Mouse (Mus musculus): ENCODE results near the gene Alkbh3. TPM values are rescaled to one million over a fixed set of nuclear protein-coding genes. Genes with fewer than 3 reads are reported as not detected.

Alkbh3 gene
- 10 to 100 TPM; 54.1 to 56.6 TPM for total RNA-seq (2021)

DNA sequence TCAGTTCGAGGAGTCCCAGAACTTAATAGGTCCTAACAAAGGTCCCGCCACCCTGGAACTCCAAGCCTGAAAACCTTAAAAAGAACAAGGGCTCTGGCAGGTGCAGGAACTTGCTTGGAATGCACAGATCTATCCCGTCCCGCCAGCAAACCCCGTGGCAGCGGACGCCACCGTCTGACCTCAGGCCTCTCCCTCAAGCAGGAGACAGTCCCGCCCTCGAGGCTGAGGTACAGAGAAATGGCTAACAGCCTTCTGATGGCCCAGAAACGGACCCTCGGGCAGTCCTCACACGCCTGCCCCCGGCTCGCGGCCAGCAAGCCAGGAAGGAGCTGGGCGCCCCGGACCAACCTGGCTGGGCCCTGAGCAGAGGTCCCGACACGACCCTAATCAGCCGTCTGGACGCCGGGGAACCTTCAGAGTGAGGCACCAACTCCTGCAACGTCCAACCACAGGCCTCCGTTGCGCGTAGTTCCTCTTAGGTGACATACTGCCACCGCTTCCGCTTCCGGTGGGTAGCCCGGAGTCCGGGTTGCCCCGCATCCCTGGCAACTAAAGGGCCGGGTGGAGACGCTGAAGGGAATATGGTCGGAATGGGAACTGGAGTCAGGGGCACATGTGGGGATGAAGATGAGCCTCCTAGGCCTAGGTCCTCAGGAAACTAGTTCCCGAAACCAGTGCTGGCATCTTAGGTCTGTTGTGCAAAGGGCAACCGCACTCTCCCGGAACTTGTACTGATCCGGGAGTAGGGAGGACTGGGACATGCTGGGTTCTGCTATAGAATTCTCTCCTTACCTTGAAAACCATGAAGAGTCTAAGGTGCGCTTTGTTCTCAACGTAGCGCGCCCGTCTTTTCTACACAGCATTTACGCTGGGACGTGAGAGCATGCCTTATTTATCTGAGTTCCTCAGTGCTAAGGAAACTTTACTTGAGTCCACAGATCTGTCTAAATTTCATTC is at the start of gene Alkbh3:
Gene Alkbh3, minus strand, starts transcription at position 473 of the 957 bp plus-strand sequence.
- intact Hi-C loops (cut with DNase I), result no loop called here

GRCm38 (mm10) chr2:94059459-94059858 is 48.9 kb upstream of the Alkbh3 start:
- intact Hi-C loops (cut with DNase I), result no loop called here
- peak in 1 of 2 experiments; percentile 16 for DNase-seq

More for the DNA sequence above, at the start of gene Alkbh3:
- DNase-seq, result peak; percentile 93 to 94

GRCm38 (mm10) chr2:94054813-94055212 is 44.2 kb upstream of the Alkbh3 start:
- DNase-seq, result peak in 1 of 2 experiments; percentile 17
- intact Hi-C loops (cut with DNase I), result loop anchor here (1.0 to 2.0 kb wide), 2 partner anchors 190 to 235 kb away; no protein-coding TSS in a partner anchor

DNA sequence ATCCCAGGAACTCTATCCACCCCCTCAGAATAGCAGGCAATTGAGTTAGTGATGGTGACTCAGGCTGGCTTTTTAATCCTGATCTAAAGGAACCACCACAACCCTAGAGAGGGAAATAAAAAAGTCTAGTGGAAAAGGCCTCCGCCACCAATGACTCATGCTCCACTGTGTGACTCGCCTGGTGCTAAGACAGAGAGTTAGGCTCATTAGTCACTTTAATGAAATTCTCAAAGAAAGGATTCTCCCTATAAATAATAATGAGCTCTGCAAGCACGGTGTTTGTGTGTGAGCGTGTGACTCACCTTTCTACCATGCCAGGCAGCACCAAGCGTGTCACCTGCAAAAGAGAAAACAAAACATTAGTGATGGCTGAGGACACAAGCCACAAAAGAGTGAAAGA is 41.3 kb upstream of the Alkbh3 start:
- intact Hi-C loops (cut with DNase I), result no loop called here
- DNase-seq, result no peak

- intact Hi-C loops (cut with DNase I), result no loop called here
- no peak for DNase-seq
These were observed 40.3 kb upstream of the Alkbh3 start for GRCm38 (mm10) chr2:94050901-94051300.

- intact Hi-C loops (cut with DNase I), result no loop called here
- no peak for DNase-seq
These were observed 39.0 kb upstream of the Alkbh3 start for GRCm38 (mm10) chr2:94049471-94050176.

GRCm38 (mm10) chr2:94048733-94049470 is 38.3 kb upstream of the Alkbh3 start:
- no peak for DNase-seq
- intact Hi-C loops (cut with DNase I), result no loop called here

DNA sequence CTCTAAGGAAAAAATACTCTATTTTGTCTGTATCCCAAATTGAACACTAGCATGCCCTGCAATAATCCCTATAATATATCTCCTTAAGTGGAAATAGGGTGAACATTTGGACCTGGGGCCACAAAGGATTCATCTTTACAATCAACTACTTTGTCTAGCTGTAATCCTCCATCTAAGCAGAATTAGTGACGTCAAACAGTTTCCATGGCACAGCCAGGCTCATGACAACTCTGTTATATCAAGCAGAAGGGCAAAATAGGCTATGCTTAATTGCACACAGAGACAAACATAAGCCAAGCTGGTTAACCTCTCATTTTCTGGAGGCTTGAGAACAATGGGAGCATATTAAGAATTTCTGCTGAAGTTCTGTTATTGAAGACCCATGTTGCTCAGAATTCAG is 37.7 kb upstream of the Alkbh3 start:
- intact Hi-C loops (cut with DNase I), result no loop called here

GRCm38 (mm10) chr2:94045411-94046090 is 34.9 kb upstream of the Alkbh3 start:
- no peak for DNase-seq
- intact Hi-C loops (cut with DNase I), result no loop called here

More for the DNA sequence above, 37.7 kb upstream of the Alkbh3 start:
- DNase-seq, result no peak

GRCm38 (mm10) chr2:94044174-94044573 is 33.6 kb upstream of the Alkbh3 start:
- no peak for DNase-seq
- intact Hi-C loops (cut with DNase I), result no loop called here

DNA sequence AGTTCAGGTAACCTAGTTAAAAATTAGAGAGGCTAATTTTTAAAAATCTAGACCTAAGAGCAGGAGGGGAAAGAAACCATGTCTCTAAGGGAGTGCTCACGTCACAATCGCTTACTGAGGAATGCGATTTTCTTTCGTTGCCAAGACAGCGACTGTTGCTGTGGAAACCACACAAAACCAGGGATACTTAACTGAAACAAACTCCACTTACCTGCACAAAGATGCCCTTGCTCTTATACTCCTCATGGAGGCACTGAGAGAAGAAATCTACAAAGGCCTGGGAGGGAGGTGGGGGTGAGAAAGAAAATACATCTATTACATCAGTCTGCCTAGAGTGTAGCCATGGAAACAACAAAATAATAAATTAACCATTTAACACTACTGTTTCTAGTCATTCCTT is 33.1 kb upstream of the Alkbh3 start:
- intact Hi-C loops (cut with DNase I), result no loop called here
- DNase-seq, result no peak

DNA sequence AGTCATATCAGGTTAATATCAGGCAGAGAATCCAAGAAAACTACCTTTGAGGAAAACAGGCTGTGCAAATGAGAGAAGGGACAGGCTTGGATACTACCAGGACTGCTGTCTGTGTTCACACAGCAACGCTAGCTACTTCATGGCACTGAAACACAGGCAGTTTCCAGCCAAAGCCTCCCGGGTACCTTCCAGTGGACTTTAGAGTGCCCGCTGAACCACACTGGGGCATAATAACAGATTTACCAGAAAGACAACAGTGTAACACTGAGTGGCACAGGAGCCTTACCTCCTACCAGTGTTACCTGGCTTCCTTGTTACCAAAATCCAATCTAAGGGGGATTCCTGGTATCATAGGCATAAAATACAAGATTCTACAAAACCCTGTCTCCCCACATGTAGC is 31.9 kb upstream of the Alkbh3 start:
- intact Hi-C loops (cut with DNase I), result no loop called here
- no peak for DNase-seq

GRCm38 (mm10) chr2:94040391-94041125 is 30.0 kb upstream of the Alkbh3 start:
- no peak for DNase-seq
- intact Hi-C loops (cut with DNase I), result no loop called here

- DNase-seq, result peak; percentile 67 to 73
- intact Hi-C loops (cut with DNase I), result loop anchor here (1.0 kb wide), 2 partner anchors 210 to 255 kb away; no protein-coding TSS in a partner anchor
These were observed 25.1 kb upstream of the Alkbh3 start for GRCm38 (mm10) chr2:94035428-94036331.

GRCm38 (mm10) chr2:94030602-94031001 is 20.0 kb upstream of the Alkbh3 start:
- no peak for DNase-seq
- intact Hi-C loops (cut with DNase I), result no loop called here

DNA sequence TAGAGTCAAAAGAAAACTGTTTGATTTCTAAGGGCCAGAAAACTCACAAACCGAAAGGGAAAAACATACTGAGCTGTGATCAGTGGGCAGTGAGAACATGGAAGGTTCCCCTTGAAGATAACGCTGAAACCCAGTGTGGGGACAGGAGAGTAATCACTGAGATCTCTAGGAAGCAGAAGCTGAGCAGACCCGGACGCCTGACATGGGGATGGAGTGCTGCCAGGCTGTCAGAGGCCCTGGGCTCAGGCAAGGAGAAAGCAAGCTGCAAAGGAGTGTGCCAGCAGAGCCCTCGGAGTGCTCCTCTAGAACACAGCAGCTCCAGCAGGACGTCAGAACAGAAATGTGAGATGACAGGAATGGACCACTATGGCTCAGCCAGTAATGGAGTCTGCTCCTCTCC is 14.0 kb upstream of the Alkbh3 start:
- DNase-seq, result no peak
- intact Hi-C loops (cut with DNase I), result no loop called here

GRCm38 (mm10) chr2:94002331-94002730 is 8.3 kb downstream of the Alkbh3 start:
- intact Hi-C loops (cut with DNase I), result loop anchor here (1.0 kb wide), 1 partner anchor 131 kb away; no protein-coding TSS in a partner anchor
- DNase-seq, result peak; percentile 87 to 94

DNA sequence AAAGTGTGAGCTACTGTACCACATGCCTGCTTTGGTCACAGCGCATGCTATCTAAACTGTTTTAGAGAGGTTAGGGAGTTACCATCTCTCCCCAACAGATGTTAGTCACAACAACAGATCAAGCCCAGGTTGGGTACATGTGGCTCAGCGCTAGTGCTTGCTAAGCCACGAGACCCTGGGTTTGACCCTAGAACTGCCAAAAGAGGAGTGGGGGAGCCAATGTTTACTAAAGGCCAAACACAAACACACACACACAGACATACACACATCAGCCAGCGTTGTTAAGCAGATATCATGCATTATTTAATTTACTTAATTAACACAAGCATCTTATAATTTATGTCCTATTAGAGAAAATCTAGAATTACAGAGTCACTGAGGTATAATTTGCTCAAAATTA is 8.7 kb downstream of the Alkbh3 start:
- no peak for DNase-seq
- intact Hi-C loops (cut with DNase I), result loop anchor here (1.0 to 2.0 kb wide), 2 partner anchors 45 to 131 kb away; partner anchors contain the start of gene Gm13889

Data from heart, postnatal 36 days (tissue).